Mouse (Mus musculus) liver, adult 2 months (tissue): ENCODE results near the gene Clptm1.

Source experiments
- CTCF ChIP-seq: fragments of 200-500 bp; IDR thresholded peaks from 2 replicates; pipeline ENCODE4 v1.5.1; 2011; ENCODE audit warnings: low read depth, low read length, control low read depth
- POLR2A ChIP-seq: fragments of 200-500 bp; IDR thresholded peaks from 2 replicates; pipeline ENCODE4 v1.6.1; 2011; ENCODE audit warnings: low read length, control low read depth; ENCODE audit not compliant: insufficient read depth; ENCODE audit errors: extremely low read depth

DNA sequence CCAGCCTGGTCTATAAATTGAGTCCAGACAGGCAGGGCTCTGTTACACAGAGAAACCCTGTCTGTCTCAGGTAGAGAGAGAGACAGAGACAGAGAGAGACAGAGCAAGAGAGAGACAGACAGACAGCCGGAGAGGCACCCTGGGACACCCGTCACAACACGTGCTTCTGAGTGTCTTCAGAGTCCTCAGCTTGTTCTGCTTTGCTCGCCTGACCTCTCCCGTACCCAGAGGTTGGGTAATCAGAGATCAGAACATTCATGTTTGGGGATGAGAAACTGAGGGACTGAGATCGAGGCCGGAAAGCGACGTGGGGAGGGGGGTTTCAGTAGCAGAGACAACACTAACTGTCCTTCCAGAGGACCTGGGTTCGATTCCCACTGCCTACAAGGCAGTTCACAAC lies 11.0 kb upstream of the Clptm1 start:
- no peak for TF ChIP-seq CTCF
- no peak for TF ChIP-seq POLR2A
